Mouse (Mus musculus) heart, adult 2 months (tissue): ENCODE results near the gene Lrfn4. TPM values are rescaled to one million over a fixed set of nuclear protein-coding genes. Genes with fewer than 3 reads are reported as not detected.

Experiments
- DNase-seq, 2 experiments: peaks; one replicate each; pipeline ENCODE4 v3.0.0; 2021
- H3K27ac ChIP-seq: fragments of 200-600 bp; 2 replicates; pipeline ENCODE4 v1.8.1; 2022
- H3K27me3 ChIP-seq: fragments of 200-500 bp; 2 replicates; pipeline ENCODE4 v1.6.1; 2012; ENCODE audit warnings: mild to moderate bottlenecking, low read length, inconsistent platforms, mixed read lengths; ENCODE audit not compliant: control insufficient read depth, insufficient read depth
- H3K36me3 ChIP-seq: fragments of 200-500 bp; 2 replicates; pipeline ENCODE4 v1.6.1; 2012; ENCODE audit warnings: low read length, inconsistent platforms; ENCODE audit not compliant: control insufficient read depth, insufficient read depth
- H3K4me1 ChIP-seq: fragments of 200-500 bp; 2 replicates; pipeline ENCODE4 v1.6.1; 2011; ENCODE audit warnings: low read length; ENCODE audit not compliant: control insufficient read depth, insufficient read depth
- H3K4me3 ChIP-seq: fragments of 200-600 bp; 2 replicates; pipeline ENCODE4 v1.8.1; 2022
- H3K79me2 ChIP-seq: fragments of 200-500 bp; replicated peaks from 2 replicates; pipeline ENCODE4 v1.6.1; 2012; ENCODE audit warnings: mild to moderate bottlenecking, inconsistent platforms, low read length, moderate library complexity, mixed read lengths; ENCODE audit not compliant: control insufficient read depth, insufficient read depth
- H3K9ac ChIP-seq: fragments of 200-500 bp; 2 replicates; pipeline ENCODE4 v1.6.1; 2012; ENCODE audit warnings: low read depth, mild to moderate bottlenecking, control low read depth, inconsistent platforms, low read length, mixed read lengths
- CTCF ChIP-seq: fragments of 200-600 bp; IDR thresholded peaks from 2 replicates; pipeline ENCODE4 v1.8.1; 2022; ENCODE audit warnings: antibody characterized with exemption, mild to moderate bottlenecking, moderate library complexity
- EP300 ChIP-seq: fragments of 200-500 bp; IDR thresholded peaks from 2 replicates; pipeline ENCODE4 v1.6.1; 2011; ENCODE audit warnings: low read depth, low read length, control low read depth; ENCODE audit not compliant: insufficient read depth
- POLR2A ChIP-seq: fragments of 200-500 bp; IDR thresholded peaks from 2 replicates; pipeline ENCODE4 v1.6.1; 2011; ENCODE audit warnings: mild to moderate bottlenecking, low read depth, low read length, control low read depth; ENCODE audit not compliant: insufficient read depth
- WGBS: fragments of 180-500 bp; shearing (Covaris S2); methylation state at CpG from one replicate; pipeline ENCODE4 v1.1.7; 2018; 5-methylcytosine and 5-hydroxymethylcytosine counted together
- intact Hi-C: fragments of 180-260 bp; cut with DNase I; formaldehyde crosslinking; loops from one replicate; pipeline ENCODE4 v1.15.1; 2025
- polyA plus RNA-seq: library from polyadenylated mRNA; depleted of rRNA; stranded (reverse); fragments of >200 nt; gene quantifications from 2 replicates; pipeline ENCODE4 v1.2.3, GENCODE M21; 2012
- total RNA-seq, 2 experiments: library from RNA; stranded (reverse); gene quantifications; 2 replicates each; pipeline ENCODE4 v1.2.3; 2021

The Lrfn4 gene
- total and polyA plus RNA-seq, 3 experiments = 7.7 to 15.3 (median 9.4) TPM

DNA sequence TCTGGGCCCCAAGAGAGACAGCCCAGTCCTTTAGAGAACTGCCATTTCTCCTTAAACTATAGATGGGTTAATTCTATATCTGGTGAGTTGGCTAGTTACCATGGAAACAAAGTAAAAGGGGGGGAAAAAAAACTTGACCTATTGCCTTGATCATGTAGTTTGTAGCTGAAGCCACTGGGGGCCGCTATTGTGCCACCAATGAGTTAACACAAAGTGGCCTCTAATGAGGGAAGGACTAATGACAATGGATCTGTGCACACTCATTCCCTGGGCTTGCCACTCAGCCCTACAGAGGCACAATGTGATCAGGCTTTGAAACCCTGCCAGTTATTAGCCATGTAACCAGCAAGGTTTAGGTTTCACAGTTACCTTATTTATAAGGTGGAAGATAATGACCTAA is 13.4 kb upstream of the Lrfn4 start:
- Histone ChIP-seq H3K27ac (no peak overlapping the region), H3K4me3 (no peak overlapping the region), H3K36me3 (no peaks in the 10 kb centered on the region), H3K27me3 (0 out of 2 replicates have a peak, but pooled peaks cover under 1% of the 10 kb centered on the region), H3K79me2 (no peaks in the 10 kb centered on the region; the same call in 1 of the 2 replicates), H3K4me1 (peaks cover 4% of the 10 kb centered on the region), H3K9ac (no peak overlapping the region)
- peak; percentile 88 for TF ChIP-seq CTCF
- no peak for TF ChIP-seq POLR2A
- TF ChIP-seq EP300 = 0 out of 2 replicates have a peak, but pooled peaks have one; percentile 47
- WGBS = 0% methylated on average over 1 of the region's 1 CpGs
- DNase-seq = peak in 1 of 2 experiments; percentile 67
- intact Hi-C loops = loop anchor here (1.0 to 10.0 kb wide), 4 partner anchors 114 to 333 kb away; partner anchors contain the start of genes 2010003K11Rik, Ctsf and Mrpl11

- H3K27me3 ChIP-seq = no peaks in the 10 kb centered on the region
- peak overlapping the region; percentile 99 for H3K9ac ChIP-seq
- no peak for TF ChIP-seq CTCF
- TF ChIP-seq POLR2A = no peak
- no peak for TF ChIP-seq EP300
- WGBS = 1% methylated on average over 35 of the region's 35 CpGs
- peak overlapping the region; percentile 94 for H3K27ac ChIP-seq
- peaks cover 4% of the 10 kb centered on the region for H3K4me1 ChIP-seq
- H3K36me3 ChIP-seq = no peaks in the 10 kb centered on the region
- intact Hi-C loops = loop anchor here (5.0 to 10.0 kb wide), 3 partner anchors 129 to 336 kb away; partner anchors contain the start of genes 2010003K11Rik, Ctsf and Mrpl11
- DNase-seq = no peak
- H3K4me3 ChIP-seq = peak overlapping the region; percentile 97
- H3K79me2 ChIP-seq = no peaks in the 10 kb centered on the region; the same call in 1 of the 2 replicates
Observed at GRCm38 (mm10) chr19:4625829-4626535, 10.5 kb upstream of the Lrfn4 start.

DNA sequence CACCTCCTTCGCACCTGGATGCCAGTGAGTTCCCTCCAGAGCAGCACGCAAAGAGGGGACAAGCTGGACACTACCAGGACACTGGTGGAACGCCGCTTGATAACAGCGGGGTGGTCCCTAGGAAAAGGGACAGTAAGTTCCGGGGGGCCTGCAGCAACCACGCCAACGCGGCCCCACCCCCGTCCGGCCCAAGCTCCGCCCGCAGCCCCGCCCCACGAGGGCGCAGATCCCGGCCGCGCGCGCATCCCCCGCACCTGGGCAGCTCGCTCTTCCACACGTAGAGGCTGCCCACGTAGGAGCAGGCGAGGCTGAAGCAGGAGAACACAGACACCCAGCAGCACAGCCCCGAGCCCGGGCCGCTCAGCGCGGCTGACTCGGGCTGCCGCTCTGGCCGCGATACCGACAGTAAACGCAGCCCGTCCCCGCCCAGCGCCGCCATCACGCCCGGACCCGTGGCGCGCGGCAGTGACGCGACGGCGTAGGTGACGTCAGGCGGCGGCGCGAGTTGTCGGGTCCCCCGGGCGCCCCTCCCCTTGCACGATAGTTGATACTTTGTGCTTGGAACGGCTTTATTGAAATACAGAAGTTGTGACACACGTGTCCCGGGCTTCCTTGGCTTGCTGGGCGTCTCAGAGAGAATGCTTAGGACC is 9.8 kb upstream of the Lrfn4 start, which contains the start of gene Rce1:
Rce1 (minus strand) TSS at position 463 of the 650 bp plus-strand sequence.
- WGBS = under 1% methylated on average over 64 of the region's 64 CpGs
- peak; percentile 66 for TF ChIP-seq POLR2A
- no peak for TF ChIP-seq CTCF
- H3K4me3 ChIP-seq = peak within 1 kb of the TSS; percentile 97
- no peaks in the 10 kb centered on the region for H3K27me3 ChIP-seq
- H3K4me1 ChIP-seq = peaks cover 4% of the 10 kb centered on the region
- no peaks in the 10 kb centered on the region; the same call in 1 of the 2 replicates for H3K79me2 ChIP-seq
- H3K9ac ChIP-seq = peak within 1 kb of the TSS; percentile 99
- intact Hi-C loops = loop anchor here (5.0 to 10.0 kb wide), 3 partner anchors 128 to 337 kb away; partner anchors contain the start of genes 2010003K11Rik, Ctsf and Mrpl11
- DNase-seq = peak; percentile 94 to 96
- H3K27ac ChIP-seq = peak within 1 kb of the TSS; percentile 94
- no peaks in the 10 kb centered on the region for H3K36me3 ChIP-seq

DNA sequence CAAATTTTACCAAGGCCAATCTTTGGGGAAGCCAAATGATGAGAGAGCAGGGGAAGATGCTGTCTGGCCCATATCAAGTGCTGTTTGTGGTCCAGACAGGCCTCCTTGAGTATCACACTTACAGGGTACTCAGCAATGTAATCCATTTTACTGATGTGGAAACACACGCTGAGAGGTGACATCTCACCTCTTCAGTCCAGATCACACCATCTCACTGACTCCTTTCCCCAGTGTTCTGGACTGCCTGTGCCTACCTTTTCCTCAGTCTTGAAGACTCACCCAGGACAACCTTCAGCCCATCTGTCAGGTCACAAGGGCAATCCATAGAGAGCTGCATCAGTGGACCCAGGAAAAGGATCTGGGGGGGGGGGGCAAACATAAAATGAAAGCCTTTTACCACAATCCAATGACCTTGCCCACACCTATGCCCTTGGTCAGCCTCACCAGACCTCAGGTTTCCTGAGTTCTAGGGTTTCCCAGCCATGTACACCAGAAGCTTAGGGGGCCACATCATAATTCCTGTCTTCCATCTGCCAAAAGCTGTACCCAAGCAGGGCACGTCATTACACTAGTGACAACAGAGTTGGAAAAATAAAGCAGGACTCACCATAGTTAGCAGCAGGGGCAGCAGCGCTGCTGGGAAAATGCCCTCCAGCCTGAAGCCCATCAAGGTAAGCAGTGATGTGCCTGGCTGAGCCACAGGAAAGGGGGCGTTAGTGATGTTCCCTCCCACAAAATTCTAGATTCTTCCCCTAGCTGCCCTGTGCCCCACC is 9.1 kb upstream of the Lrfn4 start:
- Histone ChIP-seq H3K27me3 (no peaks in the 10 kb centered on the region), H3K27ac (peak overlapping the region; percentile 94), H3K79me2 (no peaks in the 10 kb centered on the region; the same call in 1 of the 2 replicates), H3K36me3 (no peaks in the 10 kb centered on the region), H3K9ac (peak overlapping the region; percentile 90), H3K4me1 (peaks cover 4% of the 10 kb centered on the region), H3K4me3 (peak overlapping the region; percentile 97)
- 28% methylated on average over 4 of the region's 4 CpGs for WGBS
- intact Hi-C loops = loop anchor here (5.0 to 10.0 kb wide), 3 partner anchors 127 to 338 kb away; partner anchors contain the start of genes 2010003K11Rik, Ctsf and Mrpl11
- no peak for DNase-seq
- TF ChIP-seq POLR2A = no peak
- no peak for TF ChIP-seq CTCF

- H3K9ac ChIP-seq = no peak overlapping the region
- intact Hi-C loops = loop anchor here (10.0 kb wide), 1 partner anchor 231 kb away; the partner anchor contains the start of gene Ctsf
- WGBS = 90% methylated on average over 12 of the region's 12 CpGs
- no peak for DNase-seq
- H3K27me3 ChIP-seq = no peaks in the 10 kb centered on the region
- TF ChIP-seq CTCF (no peak), EP300 (no peak), POLR2A (no peak)
- peaks cover 4% of the 10 kb centered on the region for H3K4me1 ChIP-seq
- H3K79me2 ChIP-seq = no peaks in the 10 kb centered on the region; the same call in 1 of the 2 replicates
- no peak overlapping the region for H3K4me3 ChIP-seq
- no peaks in the 10 kb centered on the region for H3K36me3 ChIP-seq
- H3K27ac ChIP-seq = no peak overlapping the region
Observed at GRCm38 (mm10) chr19:4624006-4624405, 8.5 kb upstream of the Lrfn4 start.
